Mouse (Mus musculus) liver, adult 2 months (tissue): Measurements from ENCODE around the gene Dennd6a.

ENCODE experiments used
- CTCF ChIP-seq: fragments of 200-500 bp; IDR thresholded peaks from 2 replicates; pipeline ENCODE4 v1.5.1; 2011; ENCODE audit warnings: low read depth, low read length, control low read depth
- POLR2A ChIP-seq: fragments of 200-500 bp; IDR thresholded peaks from 2 replicates; pipeline ENCODE4 v1.6.1; 2011; ENCODE audit warnings: low read length, control low read depth; ENCODE audit not compliant: insufficient read depth; ENCODE audit errors: extremely low read depth

DNA sequence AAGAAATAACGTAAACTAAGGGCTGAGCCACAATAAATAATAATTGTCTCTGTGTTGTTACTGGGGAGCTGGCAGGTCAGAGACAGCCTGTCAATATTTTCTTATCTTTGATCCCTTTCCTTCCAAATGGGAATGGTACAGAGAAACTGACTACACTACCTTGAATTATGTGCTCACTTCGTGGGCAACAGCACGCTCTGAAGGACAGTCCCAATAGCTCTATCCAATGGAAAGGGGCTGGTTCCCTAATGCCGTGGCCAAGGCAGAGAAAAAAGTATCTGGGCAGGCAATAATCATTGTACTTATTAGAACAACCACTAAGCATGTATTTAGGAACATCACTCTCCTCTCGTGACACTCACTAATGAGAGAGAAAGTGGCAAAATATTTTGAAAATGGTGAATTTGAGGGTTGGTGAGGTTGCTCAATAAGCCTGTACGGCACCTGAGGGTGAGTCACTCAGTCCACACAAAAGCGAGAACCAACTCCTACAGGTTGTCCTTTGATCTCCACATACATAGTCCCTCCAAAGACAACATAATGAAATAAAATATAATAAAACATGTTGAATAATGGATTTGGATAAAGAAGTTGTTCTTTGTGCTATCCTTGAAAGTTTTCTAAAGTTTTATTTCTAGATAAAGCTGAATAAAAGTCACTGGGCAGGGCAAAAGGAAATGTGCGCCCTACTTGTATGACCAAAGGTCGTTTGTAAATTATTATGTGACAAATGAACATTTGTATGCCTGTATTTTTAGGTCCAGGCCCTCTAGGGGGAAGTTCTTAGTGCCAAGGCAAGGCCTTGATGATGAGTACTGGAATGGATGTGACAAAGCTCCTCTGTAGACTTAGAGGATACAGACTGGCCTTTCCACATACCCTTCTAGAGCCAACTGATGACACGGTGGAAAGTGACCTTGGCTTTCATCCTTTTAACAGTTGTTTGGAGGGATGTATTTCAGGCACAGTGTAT, 25.9 kb upstream of the Dennd6a start:
- TF ChIP-seq CTCF = no peak
- no peak for TF ChIP-seq POLR2A
